In the genomic region with DNA sequence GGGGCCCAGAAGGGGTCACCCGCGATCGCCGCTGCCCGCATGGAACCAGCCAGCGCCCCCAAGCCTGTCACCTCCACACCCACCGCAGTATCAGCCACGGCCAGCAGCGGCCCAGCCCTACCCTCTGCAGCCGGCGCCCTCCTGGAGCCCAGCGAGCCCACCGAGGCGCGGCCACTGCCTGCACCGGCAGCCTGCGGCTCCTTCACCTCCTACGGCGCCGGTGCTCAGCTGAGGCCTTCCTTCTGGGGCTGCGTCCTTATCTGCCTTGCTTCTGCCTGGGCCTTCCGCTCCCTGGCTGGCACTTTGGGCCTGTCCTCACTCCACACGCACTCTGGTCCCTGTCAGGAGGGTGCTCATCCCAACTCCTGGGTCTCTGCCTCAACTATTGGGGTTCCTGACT, we compare ENCODE assay signal across 9 mouse cellular contexts. TPM values are rescaled to one million over a fixed set of nuclear protein-coding genes. Genes with fewer than 3 reads are reported as not detected.
DNase-seq lines count a peak whose midpoint lies in the region; ATAC-seq and TF ChIP-seq lines count a peak whose summit lies in the region.
"Had no signal": no experiment of that assay in that cellular context is flagged by ENCODE, and none has a peak within 500 bp of the region (broad histone marks: within the 10 kb centered on the region; RNA-seq: fewer than 3 reads in every experiment).

No protein-coding gene starts in this region.

- H3K9ac ChIP-seq in kidney, embryonic 15.5 days: peak overlapping the region; percentile 31; the same call in 1 of the 2 replicates
- peak overlapping the region; percentile 57 for H3K9ac ChIP-seq in limb, embryonic 12.5 days (replicated peaks)
- peak overlapping the region; percentile 47 for H3K9ac ChIP-seq in neural tube, embryonic 12.5 days

- 5% methylated on average over 23 of the region's 23 CpGs for WGBS in kidney, embryonic 15.5 days
- 17% methylated on average over 23 of the region's 23 CpGs for WGBS in kidney, adult 2 months
- WGBS in forebrain, embryonic 10.5 days: 5% methylated on average over 23 of the region's 23 CpGs
- WGBS in limb, embryonic 12.5 days: 6% methylated on average over 23 of the region's 23 CpGs
- 4% methylated on average over 23 of the region's 23 CpGs for WGBS in neural tube, embryonic 12.5 days

- no peaks in the 10 kb centered on the region for H3K9me3 ChIP-seq in kidney, embryonic 15.5 days (replicated peaks)
- no peaks in the 10 kb centered on the region for H3K9me3 ChIP-seq in forebrain, embryonic 10.5 days
- no peaks in the 10 kb centered on the region for H3K9me3 ChIP-seq in limb, embryonic 12.5 days
- H3K9me3 ChIP-seq in neural tube, embryonic 12.5 days: no peaks in the 10 kb centered on the region

- peak overlapping the region; percentile 35 for H3K4me3 ChIP-seq in kidney, embryonic 15.5 days (replicated peaks)
- H3K4me3 ChIP-seq in kidney, adult 2 months (ENCODE audit: insufficient read depth, low read depth, low read length): no peak overlapping the region
- H3K4me3 ChIP-seq in forebrain, embryonic 10.5 days: peak overlapping the region; percentile 44
- peak overlapping the region; percentile 34 for H3K4me3 ChIP-seq in limb, embryonic 12.5 days (replicated peaks)
- H3K4me3 ChIP-seq in neural tube, embryonic 12.5 days: peak overlapping the region; percentile 19

- TF ChIP-seq POLR2A in kidney, adult 2 months (IDR thresholded peaks at IDR 0.05; ENCODE audit: low read depth, low read length): no peak

- H3K27ac ChIP-seq in kidney, embryonic 15.5 days: no peak overlapping the region
- H3K27ac ChIP-seq in kidney, adult 2 months (ENCODE audit: insufficient read depth, low read depth, low read length): no peak overlapping the region
- H3K27ac ChIP-seq in forebrain, embryonic 10.5 days: peak overlapping the region; percentile 51
- H3K27ac ChIP-seq in limb, embryonic 12.5 days: no peak overlapping the region
- no peak overlapping the region for H3K27ac ChIP-seq in neural tube, embryonic 12.5 days

- peak overlapping the region; percentile 61 for H3K4me2 ChIP-seq in kidney, embryonic 15.5 days
- H3K4me2 ChIP-seq in limb, embryonic 12.5 days: peak overlapping the region; percentile 56
- peak overlapping the region; percentile 58 for H3K4me2 ChIP-seq in neural tube, embryonic 12.5 days (replicated peaks)

- peaks cover 91% of the 10 kb centered on the region for H3K27me3 ChIP-seq in kidney, embryonic 15.5 days
- no peaks in the 10 kb centered on the region for H3K27me3 ChIP-seq in kidney, adult 2 months (replicated peaks; ENCODE audit: control insufficient read depth, insufficient read depth, low read length)
- H3K27me3 ChIP-seq in forebrain, embryonic 10.5 days (ENCODE audit: poor library complexity, severe bottlenecking): peaks cover 100% of the 10 kb centered on the region
- H3K27me3 ChIP-seq in limb, embryonic 12.5 days: peaks cover 97% of the 10 kb centered on the region
- H3K27me3 ChIP-seq in neural tube, embryonic 12.5 days (replicated peaks): peaks cover 82% of the 10 kb centered on the region

- no peaks in the 10 kb centered on the region for H3K36me3 ChIP-seq in kidney, embryonic 15.5 days
- no peaks in the 10 kb centered on the region for H3K36me3 ChIP-seq in kidney, adult 2 months (ENCODE audit: control insufficient read depth, insufficient read depth, low read length)
- no peaks in the 10 kb centered on the region for H3K36me3 ChIP-seq in forebrain, embryonic 10.5 days (replicated peaks)
- no peaks in the 10 kb centered on the region for H3K36me3 ChIP-seq in limb, embryonic 12.5 days
- H3K36me3 ChIP-seq in neural tube, embryonic 12.5 days: no peaks in the 10 kb centered on the region

- no peak for TF ChIP-seq CTCF in kidney, adult 2 months (conservative IDR thresholded peaks at IDR 0.05; ENCODE audit: insufficient read depth, insufficient read length, low read depth, low read length)

- H3K4me1 ChIP-seq in kidney, embryonic 15.5 days: peaks cover 37% of the 10 kb centered on the region
- H3K4me1 ChIP-seq in kidney, adult 2 months (ENCODE audit: control insufficient read depth, insufficient read depth, low read length): peaks cover 9% of the 10 kb centered on the region; the same call in 1 of the 2 replicates
- H3K4me1 ChIP-seq in forebrain, embryonic 10.5 days: peaks cover 40% of the 10 kb centered on the region
- peaks cover 33% of the 10 kb centered on the region for H3K4me1 ChIP-seq in limb, embryonic 12.5 days (replicated peaks)
- peaks cover 36% of the 10 kb centered on the region for H3K4me1 ChIP-seq in neural tube, embryonic 12.5 days

- no peak for ATAC-seq in kidney, embryonic 15.5 days (replicated peaks; ENCODE audit: low FRiP score)
- ATAC-seq in limb, embryonic 12.5 days (ENCODE audit: insufficient number of reproducible peaks, insufficient read depth, low FRiP score, low TSS enrichment, low read depth): no peak
- ATAC-seq in neural tube, embryonic 12.5 days (ENCODE audit: low FRiP score, low read depth): no peak

- DNase-seq in kidney, adult 2 months: no peak
- no peak for DNase-seq in forebrain, embryonic 10.5 days (ENCODE audit: extremely low spot score, low spot score)
- no peak for DNase-seq in thymus, postnatal 10 days (ENCODE audit: low spot score in 2 of 2)
- DNase-seq in urinary bladder, adult 18-20 months (ENCODE audit: low spot score in 2 of 2): no peak
- DNase-seq in c-Kit-positive CD71-positive TER-119-positive erythroid progenitor cells, embryonic 14.5 days (ENCODE audit: low spot score): no peak

RNA-seq across cellular contexts. Expression of gene Nkpd1, which starts 2.4 kb away (rescaled TPM):
- 0.10 and 0.15 TPM in 2 replicates for polyA plus RNA-seq in kidney, embryonic 15.5 days (2015; fragmentation: Nextera tagmentation; extraction: Ambion mirVana)
- polyA plus RNA-seq in kidney, adult 2 months (2012; rRNA removed): 0.11 and 0.16 TPM in 2 replicates
- polyA plus RNA-seq in forebrain, embryonic 10.5 days (2016; fragmentation: Nextera tagmentation; extraction: Ambion mirVana): 0.06 and 0.12 TPM in 2 replicates
- polyA plus RNA-seq in limb, embryonic 12.5 days (2016; fragmentation: Nextera tagmentation; extraction: Ambion mirVana): 0.14 TPM in 1 of 2 replicates, not detected in the other
- 0.11 and 0.19 TPM in 2 replicates for polyA plus RNA-seq in neural tube, embryonic 12.5 days (2016; fragmentation: Nextera tagmentation; extraction: Ambion mirVana)
- polyA plus RNA-seq: liver, adult 2 months had no signal

RNA-seq across cellular contexts. Expression of gene Trappc6a, which starts 11.8 kb away (rescaled TPM):
- polyA plus RNA-seq in kidney, embryonic 15.5 days (2015; fragmentation: Nextera tagmentation; extraction: Ambion mirVana): 76.2 and 81.2 TPM in 2 replicates
- polyA plus RNA-seq in kidney, adult 2 months (2012; rRNA removed): 62.3 and 74.6 TPM in 2 replicates
- 53.8 and 60.9 TPM in 2 replicates for polyA plus RNA-seq in forebrain, embryonic 10.5 days (2016; fragmentation: Nextera tagmentation; extraction: Ambion mirVana)
- 79.4 and 80.0 TPM in 2 replicates for polyA plus RNA-seq in limb, embryonic 12.5 days (2016; fragmentation: Nextera tagmentation; extraction: Ambion mirVana)
- 50.6 and 51.0 TPM in 2 replicates for polyA plus RNA-seq in neural tube, embryonic 12.5 days (2016; fragmentation: Nextera tagmentation; extraction: Ambion mirVana)

RNA-seq across cellular contexts. Expression of gene Bloc1s3, which starts 11.9 kb away (rescaled TPM):
- polyA plus RNA-seq in kidney, embryonic 15.5 days (2015; fragmentation: Nextera tagmentation; extraction: Ambion mirVana): 2.3 and 2.6 TPM in 2 replicates
- 8.6 and 10.3 TPM in 2 replicates for polyA plus RNA-seq in kidney, adult 2 months (2012; rRNA removed)
- 2.1 and 2.3 TPM in 2 replicates for polyA plus RNA-seq in forebrain, embryonic 10.5 days (2016; fragmentation: Nextera tagmentation; extraction: Ambion mirVana)
- polyA plus RNA-seq in limb, embryonic 12.5 days (2016; fragmentation: Nextera tagmentation; extraction: Ambion mirVana): 3.6 and 4.1 TPM in 2 replicates
- 4.6 and 5.7 TPM in 2 replicates for polyA plus RNA-seq in neural tube, embryonic 12.5 days (2016; fragmentation: Nextera tagmentation; extraction: Ambion mirVana)

RNA-seq across cellular contexts. Expression of gene Ppp1r37, which starts 42.8 kb away (rescaled TPM):
- 21.3 and 24.4 TPM in 2 replicates for polyA plus RNA-seq in kidney, embryonic 15.5 days (2015; fragmentation: Nextera tagmentation; extraction: Ambion mirVana)
- polyA plus RNA-seq in kidney, adult 2 months (2012; rRNA removed): 87.0 and 92.0 TPM in 2 replicates
- 20.2 and 22.2 TPM in 2 replicates for polyA plus RNA-seq in forebrain, embryonic 10.5 days (2016; fragmentation: Nextera tagmentation; extraction: Ambion mirVana)
- polyA plus RNA-seq in limb, embryonic 12.5 days (2016; fragmentation: Nextera tagmentation; extraction: Ambion mirVana): 33.2 and 39.7 TPM in 2 replicates
- 44.3 and 48.8 TPM in 2 replicates for polyA plus RNA-seq in neural tube, embryonic 12.5 days (2016; fragmentation: Nextera tagmentation; extraction: Ambion mirVana)

RNA-seq across cellular contexts. Expression of gene Exoc3l2, which starts 56.9 kb away (rescaled TPM):
- polyA plus RNA-seq in kidney, embryonic 15.5 days (2015; fragmentation: Nextera tagmentation; extraction: Ambion mirVana): 3.0 TPM in 2 replicates
- 41.6 and 46.6 TPM in 2 replicates for polyA plus RNA-seq in kidney, adult 2 months (2012; rRNA removed)
- polyA plus RNA-seq in forebrain, embryonic 10.5 days (2016; fragmentation: Nextera tagmentation; extraction: Ambion mirVana): 0.82 and 0.99 TPM in 2 replicates
- polyA plus RNA-seq in limb, embryonic 12.5 days (2016; fragmentation: Nextera tagmentation; extraction: Ambion mirVana): 1.5 and 1.8 TPM in 2 replicates
- 1.2 and 1.6 TPM in 2 replicates for polyA plus RNA-seq in neural tube, embryonic 12.5 days (2016; fragmentation: Nextera tagmentation; extraction: Ambion mirVana)
